Mouse (Mus musculus): ENCODE measurements around the gene Epdr1. TPM values are rescaled to one million over a fixed set of nuclear protein-coding genes. Genes with fewer than 3 reads are reported as not detected.

Gene Epdr1
- 26.8 TPM for polyA plus RNA-seq (2012; fragmentation: generic; extraction: Trizol)

DNA sequence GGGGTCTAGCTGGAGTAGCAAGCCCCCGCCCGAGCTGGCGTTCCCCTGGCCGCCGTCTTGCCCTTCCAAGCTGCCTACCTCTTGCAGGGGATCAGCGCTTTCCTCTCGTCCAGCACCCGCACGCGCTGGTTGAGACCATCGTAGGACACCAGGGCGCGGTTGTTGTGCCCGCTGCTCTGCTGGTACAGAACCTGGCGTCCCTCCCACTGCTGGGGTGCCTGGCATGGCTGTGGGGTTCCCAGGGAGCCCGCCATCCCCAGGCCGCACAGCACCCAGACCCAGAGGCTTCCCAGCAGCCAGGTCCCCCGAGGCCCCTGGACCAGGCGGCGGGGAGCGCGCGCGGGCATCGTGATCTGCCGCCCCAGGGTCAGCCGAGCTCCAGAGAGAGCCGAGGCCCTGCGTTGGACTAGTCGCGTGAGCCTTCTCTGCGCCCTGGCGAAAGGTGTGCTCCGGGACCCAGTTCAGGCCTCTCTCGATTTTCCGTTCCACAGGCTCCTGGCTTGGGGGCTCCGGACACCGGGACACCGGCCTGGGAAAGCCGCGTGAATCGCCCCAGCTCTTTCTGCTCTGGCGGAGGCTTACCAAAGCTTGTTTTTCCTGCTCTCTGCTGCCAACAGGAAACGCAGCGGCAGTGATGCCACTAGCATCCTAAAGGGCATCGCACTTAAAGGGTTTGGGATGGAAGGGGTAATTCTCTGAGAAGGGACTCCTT lies at the start of gene Epdr1:
Epdr1 (minus strand) TSS at position 712 of the 712 bp plus-strand sequence.
- peak within 1 kb of the TSS; percentile 83 for H3K4me2 ChIP-seq (ENCODE audit: low read depth)
- no peak for TF ChIP-seq REST (IDR thresholded peaks at IDR 0.05; ENCODE audit: insufficient read depth, insufficient read length)
- no peak for TF ChIP-seq MAX (IDR thresholded peaks at IDR 0.05; ENCODE audit: low read depth)
- peak; percentile 44 for TF ChIP-seq POLR2AphosphoS2 (IDR thresholded peaks at IDR 0.05; ENCODE audit: insufficient read length, low read depth)
- no peak for TF ChIP-seq USF1 (IDR thresholded peaks at IDR 0.05; ENCODE audit: low read depth)
- TF ChIP-seq SRF (IDR thresholded peaks at IDR 0.05; ENCODE audit: control insufficient read depth, insufficient read length, low read depth): no peak
- TF ChIP-seq MYOG (IDR thresholded peaks at IDR 0.05; ENCODE audit: control insufficient read depth in 1 of 3, insufficient read depth in 1 of 3, insufficient read length in 2 of 3, low read depth in 2 of 3): no peak
- TF ChIP-seq CEBPB (IDR thresholded peaks at IDR 0.05; ENCODE audit: insufficient read depth, poor library complexity, severe bottlenecking): no peak
- TF ChIP-seq POLR2A (IDR thresholded peaks at IDR 0.05; ENCODE audit: insufficient read length, low read depth): peak; percentile 62
- no peak for TF ChIP-seq TCF3 (IDR thresholded peaks at IDR 0.05; ENCODE audit: insufficient read length, low read depth)
- TF ChIP-seq MYOD1 (IDR thresholded peaks at IDR 0.05; ENCODE audit: control insufficient read depth in 1 of 3, insufficient read length in 2 of 3, low read depth in 2 of 3): no peak
- TF ChIP-seq TCF12 (IDR thresholded peaks at IDR 0.05; ENCODE audit: insufficient read depth, poor library complexity, severe bottlenecking): no peak
- TF ChIP-seq E2F4 (IDR thresholded peaks at IDR 0.05; ENCODE audit: insufficient read depth): no peak
- H3K36me3 ChIP-seq (ENCODE audit: control insufficient read depth, insufficient read depth): no peaks in the 10 kb centered on the region
- H3K79me2 ChIP-seq (ENCODE audit: control insufficient read depth, insufficient read depth): no peaks in the 10 kb centered on the region
- no peaks in the 10 kb centered on the region for H3K27me3 ChIP-seq (ENCODE audit: control insufficient read depth, insufficient read depth, insufficient read length)
- H3ac ChIP-seq (ENCODE audit: control insufficient read depth, insufficient read length): peak within 1 kb of the TSS; percentile 4
- H3K4me3 ChIP-seq: peak within 1 kb of the TSS; percentile 50

DNA sequence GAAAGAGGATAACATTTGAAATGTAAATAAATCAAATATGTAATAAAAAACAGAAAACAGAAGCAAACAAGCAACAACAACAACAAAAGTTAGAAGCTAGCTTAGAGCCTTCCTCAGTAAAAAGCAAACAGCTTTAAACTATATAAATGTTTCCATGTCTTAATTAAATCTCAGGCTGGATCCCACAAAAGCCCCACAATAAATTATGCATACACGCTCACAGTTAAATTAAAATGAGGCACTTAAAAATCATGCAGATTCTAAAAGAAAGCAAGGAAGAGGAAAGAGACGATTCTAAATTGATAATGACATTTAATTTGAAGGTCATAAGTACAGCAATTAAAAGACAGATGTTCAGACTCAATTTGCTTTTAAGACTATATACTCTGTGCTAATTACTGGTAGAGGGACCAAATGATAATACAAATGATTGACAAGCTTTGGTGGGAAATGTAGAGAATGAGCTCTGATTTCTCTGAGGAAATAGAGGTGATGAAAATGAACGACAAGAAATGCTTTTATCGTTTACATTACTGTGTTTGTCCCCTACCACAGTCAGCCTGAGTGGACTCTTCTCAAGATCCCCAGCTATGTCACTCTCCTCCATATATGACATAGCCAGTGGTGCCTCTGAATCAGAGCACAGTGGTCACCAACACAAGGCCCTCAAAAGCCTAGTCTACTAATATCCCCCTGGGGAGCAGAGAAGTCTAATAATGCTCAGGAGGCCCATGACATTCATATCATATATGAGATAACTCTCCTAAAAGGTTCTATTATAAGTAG lies 48.8 kb upstream of the Epdr1 start:
- no peak overlapping the region for H3K4me3 ChIP-seq
- no peak for TF ChIP-seq REST (IDR thresholded peaks at IDR 0.05; ENCODE audit: insufficient read depth, insufficient read length)
- no peak for TF ChIP-seq CEBPB (IDR thresholded peaks at IDR 0.05; ENCODE audit: insufficient read depth, poor library complexity, severe bottlenecking)
- TF ChIP-seq POLR2A (IDR thresholded peaks at IDR 0.05; ENCODE audit: insufficient read length, low read depth): no peak
- TF ChIP-seq MYOG (IDR thresholded peaks at IDR 0.05; ENCODE audit: control insufficient read depth in 1 of 3, insufficient read depth in 1 of 3, insufficient read length in 2 of 3, low read depth in 2 of 3): no peak
- TF ChIP-seq POLR2AphosphoS2 (IDR thresholded peaks at IDR 0.05; ENCODE audit: insufficient read length, low read depth): no peak
- no peak for TF ChIP-seq MAX (IDR thresholded peaks at IDR 0.05; ENCODE audit: low read depth)
- no peak for TF ChIP-seq SRF (IDR thresholded peaks at IDR 0.05; ENCODE audit: control insufficient read depth, insufficient read length, low read depth)
- no peak for TF ChIP-seq MYOD1 (IDR thresholded peaks at IDR 0.05; ENCODE audit: control insufficient read depth in 1 of 3, insufficient read length in 2 of 3, low read depth in 2 of 3)
- TF ChIP-seq TCF12 (IDR thresholded peaks at IDR 0.05; ENCODE audit: insufficient read depth, poor library complexity, severe bottlenecking): no peak
- no peak for TF ChIP-seq USF1 (IDR thresholded peaks at IDR 0.05; ENCODE audit: low read depth)
- TF ChIP-seq TCF3 (IDR thresholded peaks at IDR 0.05; ENCODE audit: insufficient read length, low read depth): no peak
- no peak for TF ChIP-seq E2F4 (IDR thresholded peaks at IDR 0.05; ENCODE audit: insufficient read depth)
- H3K4me2 ChIP-seq (ENCODE audit: low read depth): no peak overlapping the region
- H3ac ChIP-seq (ENCODE audit: control insufficient read depth, insufficient read length): no peak overlapping the region
- no peaks in the 10 kb centered on the region for H3K27me3 ChIP-seq (ENCODE audit: control insufficient read depth, insufficient read depth, insufficient read length)
- H3K79me2 ChIP-seq (ENCODE audit: control insufficient read depth, insufficient read depth): no peaks in the 10 kb centered on the region
- H3K36me3 ChIP-seq (ENCODE audit: control insufficient read depth, insufficient read depth): no peaks in the 10 kb centered on the region

DNA sequence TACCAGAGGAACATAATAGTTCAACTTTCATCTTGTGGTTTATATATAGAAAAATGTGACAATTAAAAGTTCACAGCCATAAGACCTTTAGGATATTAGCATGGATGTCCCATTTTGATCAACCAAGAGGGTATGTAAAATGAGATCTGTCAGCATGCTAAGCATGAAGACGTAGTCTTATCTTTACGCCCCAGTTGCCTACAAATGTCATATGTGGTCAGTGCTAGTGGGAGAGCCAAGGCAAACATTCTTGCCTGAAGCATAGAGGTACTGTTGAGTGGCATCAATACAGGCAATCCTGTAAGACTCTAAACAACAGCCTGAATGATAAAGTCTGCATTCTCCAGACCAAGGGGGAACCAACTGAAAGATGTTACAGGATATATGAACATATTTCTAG lies 32.7 kb upstream of the Epdr1 start:
- H3K27me3 ChIP-seq (ENCODE audit: control insufficient read depth, insufficient read depth, insufficient read length): no peaks in the 10 kb centered on the region
- no peak overlapping the region for H3ac ChIP-seq (ENCODE audit: control insufficient read depth, insufficient read length)
- no peaks in the 10 kb centered on the region for H3K79me2 ChIP-seq (ENCODE audit: control insufficient read depth, insufficient read depth)
- no peaks in the 10 kb centered on the region for H3K36me3 ChIP-seq (ENCODE audit: control insufficient read depth, insufficient read depth)
- no peak overlapping the region for H3K4me2 ChIP-seq (ENCODE audit: low read depth)
- no peak overlapping the region for H3K4me3 ChIP-seq
- TF ChIP-seq USF1 (IDR thresholded peaks at IDR 0.05; ENCODE audit: low read depth) (no peak), E2F4 (IDR thresholded peaks at IDR 0.05; ENCODE audit: insufficient read depth) (no peak), MAX (IDR thresholded peaks at IDR 0.05; ENCODE audit: low read depth) (no peak), MYOG (IDR thresholded peaks at IDR 0.05; ENCODE audit: control insufficient read depth in 1 of 3, insufficient read depth in 1 of 3, insufficient read length in 2 of 3, low read depth in 2 of 3) (no peak), REST (IDR thresholded peaks at IDR 0.05; ENCODE audit: insufficient read depth, insufficient read length) (no peak), POLR2A (IDR thresholded peaks at IDR 0.05; ENCODE audit: insufficient read length, low read depth) (no peak), TCF3 (IDR thresholded peaks at IDR 0.05; ENCODE audit: insufficient read length, low read depth) (no peak), SRF (IDR thresholded peaks at IDR 0.05; ENCODE audit: control insufficient read depth, insufficient read length, low read depth) (no peak), POLR2AphosphoS2 (IDR thresholded peaks at IDR 0.05; ENCODE audit: insufficient read length, low read depth) (no peak), CEBPB (IDR thresholded peaks at IDR 0.05; ENCODE audit: insufficient read depth, poor library complexity, severe bottlenecking) (no peak), TCF12 (IDR thresholded peaks at IDR 0.05; ENCODE audit: insufficient read depth, poor library complexity, severe bottlenecking) (no peak), MYOD1 (IDR thresholded peaks at IDR 0.05; ENCODE audit: control insufficient read depth in 1 of 3, insufficient read length in 2 of 3, low read depth in 2 of 3) (no peak)

DNA sequence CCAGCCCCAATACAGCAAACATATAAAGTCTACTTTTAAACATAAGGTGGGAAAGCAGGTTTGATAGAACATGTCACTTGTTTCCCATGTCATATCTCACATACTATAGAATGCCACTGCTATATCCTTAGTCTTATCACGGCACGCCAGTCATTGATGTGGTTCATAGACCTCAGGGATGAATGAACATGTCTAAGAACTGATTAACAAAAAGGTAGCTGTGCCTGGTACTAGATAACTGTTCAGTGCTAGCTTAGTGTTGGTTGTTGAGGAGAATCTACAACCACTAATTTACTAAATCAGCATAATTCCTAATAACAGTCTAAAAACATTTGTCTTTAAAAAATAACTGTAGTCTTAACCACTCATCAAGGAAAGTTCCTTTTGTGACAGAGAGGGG lies 30.1 kb upstream of the Epdr1 start:
- no peak overlapping the region for H3ac ChIP-seq (ENCODE audit: control insufficient read depth, insufficient read length)
- TF ChIP-seq MYOG (IDR thresholded peaks at IDR 0.05; ENCODE audit: control insufficient read depth in 1 of 3, insufficient read depth in 1 of 3, insufficient read length in 2 of 3, low read depth in 2 of 3) (no peak), POLR2AphosphoS2 (IDR thresholded peaks at IDR 0.05; ENCODE audit: insufficient read length, low read depth) (no peak), CEBPB (IDR thresholded peaks at IDR 0.05; ENCODE audit: insufficient read depth, poor library complexity, severe bottlenecking) (no peak), MYOD1 (IDR thresholded peaks at IDR 0.05; ENCODE audit: control insufficient read depth in 1 of 3, insufficient read length in 2 of 3, low read depth in 2 of 3) (no peak), SRF (IDR thresholded peaks at IDR 0.05; ENCODE audit: control insufficient read depth, insufficient read length, low read depth) (no peak), TCF3 (IDR thresholded peaks at IDR 0.05; ENCODE audit: insufficient read length, low read depth) (no peak), E2F4 (IDR thresholded peaks at IDR 0.05; ENCODE audit: insufficient read depth) (no peak), TCF12 (IDR thresholded peaks at IDR 0.05; ENCODE audit: insufficient read depth, poor library complexity, severe bottlenecking) (no peak), USF1 (IDR thresholded peaks at IDR 0.05; ENCODE audit: low read depth) (no peak), REST (IDR thresholded peaks at IDR 0.05; ENCODE audit: insufficient read depth, insufficient read length) (no peak), POLR2A (IDR thresholded peaks at IDR 0.05; ENCODE audit: insufficient read length, low read depth) (no peak), MAX (IDR thresholded peaks at IDR 0.05; ENCODE audit: low read depth) (no peak)
- no peaks in the 10 kb centered on the region for H3K79me2 ChIP-seq (ENCODE audit: control insufficient read depth, insufficient read depth)
- H3K4me3 ChIP-seq: no peak overlapping the region
- H3K36me3 ChIP-seq (ENCODE audit: control insufficient read depth, insufficient read depth): no peaks in the 10 kb centered on the region
- H3K4me2 ChIP-seq (ENCODE audit: low read depth): no peak overlapping the region
- no peaks in the 10 kb centered on the region for H3K27me3 ChIP-seq (ENCODE audit: control insufficient read depth, insufficient read depth, insufficient read length)
